Mouse (Mus musculus): Measurements from ENCODE around the gene D630039A03Rik.

The D630039A03Rik gene

GRCm38 (mm10) chr4:57886066-57886887 lies 29.8 kb downstream of the D630039A03Rik start:
- DNase-seq: peak; percentile 53 to 65

GRCm38 (mm10) chr4:57885186-57885585 lies 30.9 kb downstream of the D630039A03Rik start:
- no peak for DNase-seq

GRCm38 (mm10) chr4:57884511-57884910 lies 31.6 kb downstream of the D630039A03Rik start:
- DNase-seq: no peak

GRCm38 (mm10) chr4:57883520-57884421 lies 32.3 kb downstream of the D630039A03Rik start:
- DNase-seq: no peak

- peak; percentile 63 to 88 for DNase-seq
Measured at GRCm38 (mm10) chr4:57879804-57880357, 36.2 kb downstream of the D630039A03Rik start.

GRCm38 (mm10) chr4:57879137-57879536 lies 37.0 kb downstream of the D630039A03Rik start:
- no peak for DNase-seq

- DNase-seq: peak in 1 of 2 experiments; percentile 28
Measured at GRCm38 (mm10) chr4:57867454-57867853, 48.6 kb downstream of the D630039A03Rik start.

GRCm38 (mm10) chr4:57866990-57867389 lies 49.1 kb downstream of the D630039A03Rik start:
- peak in 1 of 2 experiments; percentile 19 for DNase-seq

- peak in 1 of 2 experiments; percentile 58 for DNase-seq
Measured at GRCm38 (mm10) chr4:57866088-57866487, 50.0 kb downstream of the D630039A03Rik start.

- DNase-seq: peak in 1 of 2 experiments; percentile 19
Measured at GRCm38 (mm10) chr4:57862269-57862986, 53.7 kb downstream of the D630039A03Rik start.

- DNase-seq: peak in 1 of 2 experiments; percentile 24
Measured at GRCm38 (mm10) chr4:57861856-57862255, 54.2 kb downstream of the D630039A03Rik start.

- DNase-seq: peak in 1 of 2 experiments; percentile 11
Measured at GRCm38 (mm10) chr4:57861166-57861565, 54.9 kb downstream of the D630039A03Rik start.

- peak; percentile 53 to 60 for DNase-seq
Measured at GRCm38 (mm10) chr4:57860204-57860611, 55.9 kb downstream of the D630039A03Rik start.
